Mouse (Mus musculus) forebrain, embryonic 10.5 days (tissue): ENCODE results near the gene Trim17. TPM values are rescaled to one million over a fixed set of nuclear protein-coding genes. Genes with fewer than 3 reads are reported as not detected.
A peak's percentile ranks its signal among the peaks of the same experiment; 100 is the strongest.

ENCODE experiments used
- DNase-seq: peaks from one replicate; pipeline ENCODE4 v3.0.0-alpha.2; 2017; ENCODE audit warnings: low spot score; ENCODE audit errors: extremely low spot score
- H3K27ac ChIP-seq: fragments of 300-500 bp; sonication (generic); 2 replicates; pipeline ENCODE4 v1.5.1; 2016; ENCODE audit warnings: mild to moderate bottlenecking
- H3K27me3 ChIP-seq: fragments of 300-500 bp; sonication (generic); 2 replicates; pipeline ENCODE4 v1.6.1; 2016; ENCODE audit warnings: mild to moderate bottlenecking; ENCODE audit not compliant: poor library complexity, severe bottlenecking
- H3K36me3 ChIP-seq: fragments of 300-500 bp; sonication (generic); replicated peaks from 2 replicates; pipeline ENCODE4 v1.6.1; 2016; ENCODE audit warnings: mild to moderate bottlenecking, moderate library complexity
- H3K4me1 ChIP-seq: fragments of 300-500 bp; sonication (generic); 2 replicates; pipeline ENCODE4 v1.6.1; 2016
- H3K4me3 ChIP-seq: fragments of 300-500 bp; sonication (generic); 2 replicates; pipeline ENCODE4 v1.5.1; 2016; ENCODE audit warnings: mild to moderate bottlenecking, moderate library complexity
- H3K9me3 ChIP-seq: fragments of 300-500 bp; sonication (generic); 2 replicates; pipeline ENCODE4 v1.6.1; 2016; ENCODE audit warnings: mild to moderate bottlenecking, moderate library complexity
- WGBS: fragments of 180-500 bp; shearing (Covaris S2); methylation state at CpG from one replicate; pipeline ENCODE4 v1.1.7; 2016; 5-methylcytosine and 5-hydroxymethylcytosine counted together
- polyA plus RNA-seq: library from polyadenylated mRNA; unstranded; fragments of >200 nt; fragmentation: Nextera tagmentation; extraction: Ambion mirVana; gene quantifications from 2 replicates; pipeline ENCODE4 v1.2.1, GENCODE M21; 2016

The Trim17 gene
- polyA plus RNA-seq, 1 experiment from 2014 or later, result 0.19 TPM

GRCm38 (mm10) chr11:58991911-58992310 is 37.4 kb downstream of the Trim17 start:
- peaks cover 45% of the 10 kb centered on the region for H3K36me3 ChIP-seq
- H3K9me3 ChIP-seq, result no peaks in the 10 kb centered on the region
- 81% methylated on average over 3 of the region's 3 CpGs for WGBS
- H3K27ac ChIP-seq, result no peak overlapping the region
- peaks cover 16% of the 10 kb centered on the region for H3K4me1 ChIP-seq
- peaks cover 52% of the 10 kb centered on the region for H3K27me3 ChIP-seq
- H3K4me3 ChIP-seq, result no peak overlapping the region
- no peak for DNase-seq

DNA sequence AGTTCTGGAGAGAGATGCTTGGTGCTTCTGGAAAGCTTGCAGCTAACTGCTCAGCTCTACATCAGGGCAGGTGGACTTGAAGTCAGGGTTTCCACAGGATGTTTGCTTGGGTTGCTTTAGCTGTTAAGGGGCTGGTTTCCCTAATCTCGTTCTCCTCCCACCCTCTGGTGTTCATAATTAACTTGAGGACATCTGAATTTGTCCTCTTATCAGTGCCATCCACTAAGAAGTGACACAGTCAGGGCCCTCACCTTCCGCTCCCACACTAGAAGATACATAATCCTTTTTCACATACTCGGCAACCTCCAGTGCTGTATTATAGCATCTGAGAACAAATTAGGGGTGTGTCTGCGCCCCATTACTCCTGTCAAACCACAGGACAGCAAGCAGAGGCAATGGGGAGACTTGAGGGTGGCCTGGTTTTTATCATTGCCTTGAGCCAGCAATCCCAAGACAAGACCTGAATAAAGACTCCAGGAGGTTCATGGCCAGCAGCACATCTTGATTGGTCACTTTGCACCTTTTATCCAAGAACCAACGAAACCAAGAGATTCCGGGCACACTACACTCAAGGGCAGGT is 38.7 kb downstream of the Trim17 start:
- no peaks in the 10 kb centered on the region for H3K9me3 ChIP-seq

DNA sequence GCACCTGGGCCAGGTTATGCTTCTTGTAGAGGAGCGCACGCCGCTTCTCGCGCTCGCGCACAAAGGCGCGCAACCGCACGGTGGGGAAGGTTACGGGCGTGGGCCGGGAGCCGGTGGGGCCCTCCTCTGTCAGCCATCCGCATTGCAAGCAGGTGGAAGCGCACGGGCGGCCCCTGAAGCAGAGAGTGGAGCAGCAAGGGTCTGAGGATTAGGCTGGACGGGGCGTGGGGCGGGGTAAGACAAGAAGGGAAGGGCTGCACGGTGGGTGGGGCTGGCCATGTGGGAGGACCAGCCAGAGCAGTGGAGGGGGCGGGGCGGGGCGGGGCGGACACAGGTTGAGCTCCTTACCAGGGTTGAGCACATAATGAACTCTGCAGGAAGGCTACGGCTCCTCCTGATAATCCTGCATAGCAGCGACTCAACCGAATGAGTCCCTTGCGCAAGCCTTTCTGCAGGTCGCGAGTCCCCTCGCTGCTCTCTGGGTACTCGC is 39.9 kb downstream of the Trim17 start:
- Histone ChIP-seq H3K4me1 (peaks cover 20% of the 10 kb centered on the region), H3K36me3 (peaks cover 21% of the 10 kb centered on the region), H3K9me3 (no peaks in the 10 kb centered on the region), H3K27me3 (peaks cover 69% of the 10 kb centered on the region), H3K27ac (peak overlapping the region; percentile 49; the same call in 1 of the 2 replicates), H3K4me3 (peak overlapping the region; percentile 52)
- DNase-seq, result peak; percentile 74
- WGBS, result 1% methylated on average over 33 of the region's 35 CpGs

More for the DNA sequence above, 38.7 kb downstream of the Trim17 start:
- 83% methylated on average over 6 of the region's 6 CpGs for WGBS
- H3K36me3 ChIP-seq, result peaks cover 33% of the 10 kb centered on the region
- no peak for DNase-seq
- no peak overlapping the region for H3K4me3 ChIP-seq
- H3K27me3 ChIP-seq, result peaks cover 65% of the 10 kb centered on the region
- peaks cover 16% of the 10 kb centered on the region for H3K4me1 ChIP-seq
- no peak overlapping the region for H3K27ac ChIP-seq

DNA sequence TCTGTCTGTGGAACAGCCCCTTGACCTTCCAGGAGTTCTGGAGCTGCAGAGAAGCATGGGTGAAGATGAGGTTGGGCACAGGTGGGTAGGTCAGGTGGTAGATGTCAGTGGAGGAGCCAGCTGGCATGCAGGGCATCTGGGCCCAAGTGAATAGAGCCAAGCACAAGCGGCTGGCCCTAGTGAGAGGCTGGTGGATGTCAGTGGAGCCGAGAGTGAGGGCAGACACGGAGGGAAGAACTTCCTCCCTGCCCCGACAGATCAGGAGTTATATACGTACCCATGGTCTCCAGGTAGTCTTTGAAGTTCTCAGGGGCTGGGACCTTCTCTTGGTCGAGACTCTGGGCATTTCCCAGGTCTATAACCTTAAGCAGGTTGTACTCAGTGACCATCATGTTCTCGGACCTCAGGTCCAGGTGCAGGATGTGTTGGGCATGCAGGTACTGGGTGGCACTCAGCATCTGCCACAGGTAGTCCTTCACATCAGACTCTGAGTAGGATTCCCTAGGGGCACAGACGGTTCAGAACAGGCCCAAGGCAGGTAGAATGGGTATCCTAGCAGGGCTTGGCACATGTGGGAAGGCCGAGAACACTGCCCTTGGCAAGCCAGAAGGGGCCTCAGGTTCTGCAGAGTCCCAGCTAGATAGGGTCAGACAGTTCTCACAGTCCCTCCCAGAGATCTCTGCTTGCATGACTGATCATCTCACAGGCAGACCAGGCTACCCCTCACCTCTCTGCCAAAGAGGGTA is 40.7 kb downstream of the Trim17 start:
- Histone ChIP-seq H3K27ac (no peak overlapping the region), H3K9me3 (no peaks in the 10 kb centered on the region), H3K27me3 (peaks cover 76% of the 10 kb centered on the region), H3K4me1 (peaks cover 20% of the 10 kb centered on the region), H3K36me3 (peaks cover 12% of the 10 kb centered on the region), H3K4me3 (peak overlapping the region; percentile 52; the same call in 1 of the 2 replicates)
- DNase-seq, result no peak
- WGBS, result 85% methylated on average over 9 of the region's 9 CpGs

DNA sequence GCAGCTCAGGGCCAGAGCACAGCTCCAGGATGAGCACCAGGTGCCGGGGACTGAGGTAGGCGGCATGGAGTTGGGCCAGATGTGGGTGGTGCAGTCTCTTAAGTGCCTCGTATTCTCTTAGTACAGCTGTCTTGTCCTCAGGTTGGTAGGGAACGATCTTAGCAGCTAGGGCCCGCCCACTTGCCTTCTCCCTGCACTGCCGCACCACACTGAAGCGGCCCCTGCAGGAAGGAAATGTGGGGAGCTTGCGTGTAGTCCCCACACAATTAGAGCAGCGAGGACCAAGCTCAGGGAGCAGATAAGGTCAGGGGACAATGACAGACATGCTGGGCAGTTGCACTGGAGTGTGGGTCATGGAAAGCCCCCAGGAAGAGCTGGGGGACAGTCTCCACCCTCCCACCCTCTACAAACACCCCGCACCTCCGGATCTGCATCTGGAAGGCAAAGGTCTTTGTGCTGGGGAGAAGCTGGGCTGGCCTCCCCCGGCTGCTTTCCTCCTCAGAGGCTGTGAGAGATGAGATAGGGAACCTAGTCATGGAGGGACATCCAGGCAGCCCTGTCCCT is 41.4 kb downstream of the Trim17 start:
- H3K27ac ChIP-seq, result no peak overlapping the region
- peaks cover 6% of the 10 kb centered on the region for H3K36me3 ChIP-seq
- peaks cover 76% of the 10 kb centered on the region for H3K27me3 ChIP-seq
- peaks cover 20% of the 10 kb centered on the region for H3K4me1 ChIP-seq
- 61% methylated on average over 12 of the region's 12 CpGs for WGBS
- H3K9me3 ChIP-seq, result no peaks in the 10 kb centered on the region
- no peak for DNase-seq
- no peak overlapping the region for H3K4me3 ChIP-seq

- WGBS, result 89% methylated on average over 5 of the region's 5 CpGs
- Histone ChIP-seq H3K4me1 (peaks cover 20% of the 10 kb centered on the region), H3K27ac (no peak overlapping the region), H3K4me3 (no peak overlapping the region), H3K27me3 (peaks cover 67% of the 10 kb centered on the region), H3K36me3 (no peaks in the 10 kb centered on the region), H3K9me3 (no peaks in the 10 kb centered on the region)
- DNase-seq, result no peak
Measured at GRCm38 (mm10) chr11:58997541-58997940, 43.1 kb downstream of the Trim17 start.

- H3K27me3 ChIP-seq, result peaks cover 51% of the 10 kb centered on the region
- H3K27ac ChIP-seq, result no peak overlapping the region
- H3K4me3 ChIP-seq, result no peak overlapping the region
- H3K36me3 ChIP-seq, result no peaks in the 10 kb centered on the region
- no peaks in the 10 kb centered on the region for H3K9me3 ChIP-seq
- H3K4me1 ChIP-seq, result peaks cover 14% of the 10 kb centered on the region
- no peak for DNase-seq
- 64% methylated on average over 11 of the region's 11 CpGs for WGBS
Measured at GRCm38 (mm10) chr11:58999158-58999557, 44.7 kb downstream of the Trim17 start.

DNA sequence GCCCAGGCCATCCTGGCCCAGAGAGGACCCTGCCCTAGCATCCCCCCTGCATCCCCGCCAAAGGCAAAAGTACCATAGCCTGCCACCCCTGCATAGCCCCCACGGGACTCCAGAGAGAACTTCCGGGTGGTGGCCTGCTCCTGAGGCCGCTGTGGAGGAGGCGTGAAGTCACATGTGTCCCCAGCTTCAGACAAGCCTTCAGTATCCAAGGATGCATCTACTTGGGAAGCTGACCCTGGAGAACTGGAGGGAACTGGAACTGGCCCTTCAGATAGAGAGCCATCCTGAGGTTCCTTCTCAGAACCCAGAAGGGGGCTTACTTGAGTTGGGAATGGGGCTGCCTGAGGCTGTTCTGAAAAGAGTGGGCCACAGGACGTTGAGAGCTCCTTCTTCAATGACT is 45.3 kb downstream of the Trim17 start:
- Histone ChIP-seq H3K27me3 (peaks cover 44% of the 10 kb centered on the region), H3K9me3 (no peaks in the 10 kb centered on the region), H3K4me1 (peaks cover 7% of the 10 kb centered on the region), H3K36me3 (no peaks in the 10 kb centered on the region), H3K4me3 (no peak overlapping the region), H3K27ac (no peak overlapping the region)
- DNase-seq, result no peak
- WGBS, result 85% methylated on average over 6 of the region's 6 CpGs

GRCm38 (mm10) chr11:59000635-59001034 is 46.1 kb downstream of the Trim17 start:
- H3K4me3 ChIP-seq, result no peak overlapping the region
- DNase-seq, result no peak

GRCm38 (mm10) chr11:59002327-59003079 is 48.0 kb downstream of the Trim17 start:
- 88% methylated on average over 7 of the region's 7 CpGs for WGBS
- H3K27ac ChIP-seq, result no peak overlapping the region
- no peak for DNase-seq
- peaks cover 4% of the 10 kb centered on the region; the same call in 1 of the 2 replicates for H3K4me1 ChIP-seq
- peaks cover 17% of the 10 kb centered on the region for H3K27me3 ChIP-seq
- H3K9me3 ChIP-seq, result no peaks in the 10 kb centered on the region
- no peaks in the 10 kb centered on the region for H3K36me3 ChIP-seq
- H3K4me3 ChIP-seq, result no peak overlapping the region

More at GRCm38 (mm10) chr11:59000635-59001034, 46.1 kb downstream of the Trim17 start:
- WGBS, result 92% methylated on average over 21 of the region's 21 CpGs
- Histone ChIP-seq H3K36me3 (no peaks in the 10 kb centered on the region), H3K9me3 (no peaks in the 10 kb centered on the region), H3K27ac (no peak overlapping the region), H3K4me1 (peaks cover 4% of the 10 kb centered on the region; the same call in 1 of the 2 replicates), H3K27me3 (peaks cover 36% of the 10 kb centered on the region)

DNA sequence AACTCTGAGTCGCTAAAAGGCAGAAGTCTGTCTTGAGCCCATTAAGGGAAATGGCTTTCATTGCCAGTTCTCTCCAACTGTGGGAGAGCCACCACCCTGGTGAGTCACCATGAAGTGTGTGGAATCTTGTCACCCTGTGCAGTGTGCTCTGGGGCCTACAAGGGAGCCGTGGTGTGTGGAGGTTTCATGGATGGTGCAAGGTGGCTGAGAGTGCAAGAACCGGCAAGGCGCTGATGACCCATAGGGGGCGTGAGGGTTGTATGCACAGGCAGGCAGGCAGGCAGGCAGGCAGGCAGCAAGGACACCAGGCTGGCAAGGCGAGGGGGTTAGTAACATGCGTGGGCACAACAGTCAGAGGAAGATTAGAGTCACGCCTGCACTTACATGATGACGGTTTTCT is 60.6 kb downstream of the Trim17 start:
- H3K4me3 ChIP-seq, result no peak overlapping the region
- WGBS, result 36% methylated on average over 9 of the region's 9 CpGs
- no peaks in the 10 kb centered on the region for H3K27me3 ChIP-seq
- DNase-seq, result peak; percentile 21
- H3K9me3 ChIP-seq, result no peaks in the 10 kb centered on the region
- no peak overlapping the region for H3K27ac ChIP-seq
- H3K36me3 ChIP-seq, result no peaks in the 10 kb centered on the region
- no peaks in the 10 kb centered on the region for H3K4me1 ChIP-seq
